In the genomic region with DNA sequence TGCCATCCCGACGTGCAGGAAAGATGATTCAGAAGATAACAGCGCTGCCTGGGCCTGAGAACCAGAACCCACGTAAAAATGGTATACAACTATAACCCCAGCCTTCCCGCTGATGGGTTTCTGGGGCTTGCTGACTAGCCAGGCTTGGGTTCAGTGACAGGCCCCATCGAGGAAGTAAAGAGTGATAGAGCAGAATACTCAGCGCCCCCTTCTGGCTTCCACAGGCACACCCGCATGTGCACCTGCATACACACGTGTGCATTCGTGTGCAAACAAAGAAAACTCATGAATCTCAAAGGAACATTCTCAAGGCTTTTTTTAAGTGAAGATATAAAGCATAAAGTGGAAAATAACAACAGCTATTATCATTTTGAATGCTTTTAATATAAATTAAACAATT, we compare ENCODE assay signal across 12 mouse cellular contexts. TPM values are rescaled to one million over a fixed set of nuclear protein-coding genes. Genes with fewer than 3 reads are reported as not detected.
DNase-seq lines count a peak whose midpoint lies in the region; ATAC-seq and TF ChIP-seq lines count a peak whose summit lies in the region.
"Had no signal": no experiment of that assay in that cellular context is flagged by ENCODE, and none has a peak within 500 bp of the region (broad histone marks: within the 10 kb centered on the region; RNA-seq: fewer than 3 reads in every experiment).

No protein-coding gene starts in this region.

- peak; percentile 48 for ATAC-seq in CD4-positive, CD25-positive, alpha-beta regulatory T cell, adult 4 months
- ATAC-seq in common myeloid progenitor, adult 5-6 weeks (replicated peaks; ENCODE audit: low read depth, poor library complexity, severe bottlenecking), result peak; percentile 37; the same call in 1 of the 2 replicates

- H3K27me3 ChIP-seq in kidney, adult 2 months (replicated peaks; ENCODE audit: control insufficient read depth, insufficient read depth, low read length), result no peaks in the 10 kb centered on the region

- no peak overlapping the region for H3K27ac ChIP-seq in kidney, adult 2 months (ENCODE audit: insufficient read depth, low read depth, low read length)
- H3K27ac ChIP-seq: embryonic facial prominence, embryonic 12.5 days; kidney, embryonic 15.5 days; lung, embryonic 15.5 days had no signal

- H3K4me1 ChIP-seq in kidney, adult 2 months (ENCODE audit: control insufficient read depth, insufficient read depth, low read length), result no peaks in the 10 kb centered on the region
- H3K4me1 ChIP-seq: embryonic facial prominence, embryonic 12.5 days had no signal

- TF ChIP-seq CTCF in kidney, adult 2 months (conservative IDR thresholded peaks at IDR 0.05; ENCODE audit: insufficient read depth, insufficient read length, low read depth, low read length), result peak; percentile 36; the same call in 1 of the 2 replicates

- H3K36me3 ChIP-seq in kidney, adult 2 months (ENCODE audit: control insufficient read depth, insufficient read depth, low read length), result no peaks in the 10 kb centered on the region
- H3K36me3 ChIP-seq: embryonic facial prominence, embryonic 12.5 days; kidney, embryonic 15.5 days; lung, embryonic 15.5 days had no signal

- H3K4me3 ChIP-seq in kidney, adult 2 months (ENCODE audit: insufficient read depth, low read depth, low read length), result no peak overlapping the region
- H3K4me3 ChIP-seq: embryonic facial prominence, embryonic 12.5 days; lung, embryonic 15.5 days had no signal

- DNase-seq in kidney, adult 2 months, result no peak
- no peak for DNase-seq in kidney, adult 11 months
- peak; percentile 17 for DNase-seq in retina, postnatal 1 day
- DNase-seq in cerebellum, postnatal 25 days, result no peak
- DNase-seq in left cerebral cortex, adult 18-20 months (ENCODE audit: low spot score in 2 of 2), result no peak
- no peak for DNase-seq in left cerebral cortex, postnatal 36 days (ENCODE audit: low spot score in 2 of 2)

- WGBS in kidney, adult 2 months, result 43% methylated on average over 10 of the region's 10 CpGs

- intact Hi-C loops in left cerebral cortex, postnatal 36 days (cut with DNase I), result no loop called here

- no peak for TF ChIP-seq POLR2A in kidney, adult 2 months (IDR thresholded peaks at IDR 0.05; ENCODE audit: low read depth, low read length)

RNA-seq across cellular contexts. Expression of gene Nipal1, which starts 1.5 kb away (rescaled TPM):
- 0.70 and 1.2 TPM in 2 replicates for polyA plus RNA-seq in kidney, adult 2 months (2012; rRNA removed)
- 10 to 100 TPM; 28.3 to 31.1 TPM for polyA plus RNA-seq in CD4-positive, CD25-positive, alpha-beta regulatory T cell, adult 4 months (2017; shearing (Covaris generic))
- 0.09 TPM in 1 of 2 replicates, not detected in the other for total RNA-seq in common myeloid progenitor, adult 5-6 weeks (2017)
- not detected for total RNA-seq in left cerebral cortex, adult 18-20 months (2021)
- total RNA-seq in left cerebral cortex, postnatal 36 days (2021), result not detected

RNA-seq across cellular contexts. Expression of gene Cnga1, which starts 2.1 kb away (rescaled TPM):
- not detected in 2 replicates for polyA plus RNA-seq in kidney, adult 2 months (2012; rRNA removed)
- polyA plus RNA-seq in CD4-positive, CD25-positive, alpha-beta regulatory T cell, adult 4 months (2017; shearing (Covaris generic)), result 1 to 10 TPM in 1 of 2 experiments, under 1 TPM in 1; 0.70 to 1.2 TPM
- total RNA-seq in common myeloid progenitor, adult 5-6 weeks (2017), result not detected in 2 replicates
- total RNA-seq in left cerebral cortex, adult 18-20 months (2021), result not detected
- not detected for total RNA-seq in left cerebral cortex, postnatal 36 days (2021)
- polyA plus RNA-seq: embryonic facial prominence, embryonic 12.5 days; gonadal fat pad, adult 2 months; kidney, embryonic 15.5 days had no signal

RNA-seq across cellular contexts. Expression of gene Gm5868, which starts 58.8 kb away (rescaled TPM):
- 0.13 and 0.33 TPM in 2 replicates for polyA plus RNA-seq in kidney, adult 2 months (2012; rRNA removed)
- polyA plus RNA-seq in CD4-positive, CD25-positive, alpha-beta regulatory T cell, adult 4 months (2017; shearing (Covaris generic)), result not detected
- total RNA-seq in common myeloid progenitor, adult 5-6 weeks (2017), result not detected in 2 replicates
- total RNA-seq in left cerebral cortex, adult 18-20 months (2021), result not detected
- total RNA-seq in left cerebral cortex, postnatal 36 days (2021), result under 1 TPM in 1 of 2 experiments, not detected in 1; 0.93 TPM
- polyA plus RNA-seq: gonadal fat pad, adult 2 months had no signal
